Mouse (Mus musculus): ENCODE results near the gene Cxcl12. TPM values are rescaled to one million over a fixed set of nuclear protein-coding genes. Genes with fewer than 3 reads are reported as not detected.
A peak's percentile ranks its signal among the peaks of the same experiment; 100 is the strongest.

Cxcl12 gene
- polyA plus RNA-seq, 1 experiment: not detected

DNA sequence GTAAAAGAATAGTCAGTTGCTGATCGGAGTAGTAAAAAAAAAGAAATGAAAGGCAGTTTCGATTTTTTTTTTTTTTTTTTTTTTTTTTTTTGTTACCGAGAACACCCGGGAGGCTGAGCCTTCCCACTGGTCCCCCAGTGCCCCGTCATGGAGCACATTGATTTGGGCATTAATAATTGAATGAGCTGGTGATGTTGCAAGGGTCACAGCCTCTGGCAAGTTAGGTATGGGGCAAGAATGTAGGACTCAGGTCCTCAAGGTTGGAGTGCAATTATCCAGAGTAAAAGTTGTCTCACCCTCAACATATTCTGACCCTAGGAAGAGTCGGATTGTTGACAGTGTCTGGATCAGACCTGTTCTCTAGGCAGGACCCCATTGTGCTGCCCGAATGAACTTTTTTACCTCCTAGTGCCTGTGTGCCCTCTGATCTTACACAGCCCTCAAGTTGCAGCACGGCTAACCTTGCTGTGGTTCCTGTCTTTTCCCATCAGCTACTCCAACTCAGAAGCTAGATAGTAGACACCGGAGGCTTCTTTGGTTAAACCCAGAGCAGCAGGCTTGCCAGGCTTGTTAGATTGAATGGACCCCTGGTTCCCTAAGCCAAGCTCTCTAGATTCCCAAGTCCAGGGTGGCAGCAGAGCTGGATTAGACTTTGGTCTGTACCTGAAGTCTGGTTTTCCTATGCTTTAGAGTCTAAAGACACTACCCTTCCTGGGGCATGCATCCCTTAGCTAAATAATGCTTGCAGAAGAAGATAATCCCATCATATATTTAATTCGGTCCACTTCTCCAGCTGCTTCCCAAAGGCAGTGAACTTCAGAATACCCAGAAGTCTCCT lies 1.8 kb downstream of the Cxcl12 start:
- H3K4me1 ChIP-seq (ENCODE audit: control insufficient read depth, insufficient read depth, low read length): peaks cover 21% of the 10 kb centered on the region
- H3K27ac ChIP-seq (ENCODE audit: insufficient read depth, low read depth, low read length): no peak overlapping the region
- 51% methylated on average over 10 of the region's 10 CpGs for WGBS
- peak overlapping the region; percentile 20 for H3K4me3 ChIP-seq (ENCODE audit: insufficient read depth, low read depth, low read length)
- TF ChIP-seq POLR2A (IDR thresholded peaks at IDR 0.05; ENCODE audit: insufficient read depth, low read depth, low read length) (no peak), CTCF (IDR thresholded peaks at IDR 0.05; ENCODE audit: insufficient read depth, low read depth, low read length) (no peak)

DNA sequence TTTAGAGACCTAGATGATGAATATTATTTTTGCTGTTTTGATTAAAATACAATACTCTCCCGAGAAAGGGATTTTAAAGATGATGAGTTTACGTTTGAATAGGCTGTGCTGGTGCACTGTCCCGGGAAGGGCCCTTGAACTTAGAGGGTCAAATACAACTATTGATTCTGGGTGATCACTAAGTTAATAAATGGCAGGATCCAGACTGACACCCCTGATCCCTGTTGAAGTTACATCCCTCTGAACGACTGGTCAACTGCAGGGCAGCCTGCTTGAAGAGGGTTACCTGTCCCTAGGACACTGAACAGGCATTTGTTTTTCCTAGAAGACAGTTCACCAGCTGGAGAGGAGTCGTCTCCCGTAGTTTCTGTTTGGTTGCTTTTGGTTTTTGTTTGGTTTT lies 4.0 kb downstream of the Cxcl12 start:
- TF ChIP-seq POLR2A (IDR thresholded peaks at IDR 0.05; ENCODE audit: insufficient read depth, low read depth, low read length) (no peak), CTCF (IDR thresholded peaks at IDR 0.05; ENCODE audit: insufficient read depth, low read depth, low read length) (no peak)
- 94% methylated on average over 6 of the region's 6 CpGs for WGBS
- H3K27ac ChIP-seq (ENCODE audit: insufficient read depth, low read depth, low read length): no peak overlapping the region
- peaks cover 22% of the 10 kb centered on the region for H3K4me1 ChIP-seq (ENCODE audit: control insufficient read depth, insufficient read depth, low read length)
- H3K4me3 ChIP-seq (ENCODE audit: insufficient read depth, low read depth, low read length): no peak overlapping the region

DNA sequence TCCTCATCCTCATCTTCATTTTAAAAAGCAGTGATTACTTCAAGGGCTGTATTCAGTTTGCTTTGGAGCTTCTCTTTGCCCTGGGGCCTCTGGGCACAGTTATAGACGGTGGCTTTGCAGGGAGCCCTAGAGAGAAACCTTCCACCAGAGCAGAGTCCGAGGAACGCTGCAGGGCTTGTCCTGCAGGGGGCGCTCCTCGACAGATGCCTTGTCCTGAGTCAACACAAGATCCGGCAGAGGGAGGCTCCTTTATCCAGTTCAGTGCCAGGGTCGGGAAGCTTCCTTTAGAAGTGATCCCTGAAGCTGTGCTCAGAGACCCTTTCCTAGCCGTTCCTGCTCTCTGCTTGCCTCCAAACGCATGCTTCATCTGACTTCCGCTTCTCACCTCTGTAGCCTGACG lies 5.5 kb downstream of the Cxcl12 start:
- 15% methylated on average over 11 of the region's 11 CpGs for WGBS
- H3K27ac ChIP-seq (ENCODE audit: insufficient read depth, low read depth, low read length): no peak overlapping the region
- peak; percentile 76 for TF ChIP-seq CTCF (IDR thresholded peaks at IDR 0.05; ENCODE audit: insufficient read depth, low read depth, low read length)
- TF ChIP-seq POLR2A (IDR thresholded peaks at IDR 0.05; ENCODE audit: insufficient read depth, low read depth, low read length): no peak
- H3K4me3 ChIP-seq (ENCODE audit: insufficient read depth, low read depth, low read length): no peak overlapping the region
- peaks cover 13% of the 10 kb centered on the region for H3K4me1 ChIP-seq (ENCODE audit: control insufficient read depth, insufficient read depth, low read length)

DNA sequence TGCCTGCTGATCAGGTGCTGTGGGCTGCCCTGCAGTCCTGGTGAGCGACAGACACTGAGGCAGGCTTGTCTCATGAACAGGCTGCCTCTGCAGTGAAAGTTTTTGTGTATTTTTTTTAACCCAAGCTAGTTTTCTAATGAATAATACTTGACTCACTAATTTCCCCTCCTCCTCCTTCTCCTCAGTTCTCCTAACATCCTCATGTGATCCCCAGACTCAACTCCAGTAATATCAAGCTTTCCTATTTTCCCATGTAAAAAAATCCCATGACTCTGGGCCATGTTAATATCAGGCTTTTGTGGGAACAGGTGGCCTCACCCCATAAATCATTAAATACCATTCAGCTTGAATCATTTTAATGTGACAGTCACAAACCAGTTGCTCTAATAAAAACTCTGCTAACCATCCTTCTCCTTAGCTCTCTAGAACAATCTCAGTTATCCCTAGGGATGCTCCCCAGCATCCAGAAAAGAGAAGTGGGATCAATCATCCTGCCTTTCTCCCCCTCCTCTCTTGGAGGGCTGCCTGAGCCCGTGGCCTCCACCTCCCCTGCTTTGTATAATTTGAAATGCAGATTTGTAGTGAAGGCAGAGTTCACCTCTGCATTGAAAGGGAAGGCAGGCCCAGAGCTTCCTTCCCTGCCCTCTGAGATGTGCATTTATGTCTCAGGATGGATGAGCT lies 6.9 kb downstream of the Cxcl12 start:
- Histone ChIP-seq H3K27ac (ENCODE audit: insufficient read depth, low read depth, low read length) (no peak overlapping the region), H3K4me3 (ENCODE audit: insufficient read depth, low read depth, low read length) (no peak overlapping the region), H3K4me1 (ENCODE audit: control insufficient read depth, insufficient read depth, low read length) (peaks cover 6% of the 10 kb centered on the region; the same call in 1 of the 2 replicates)
- WGBS: 81% methylated on average over 2 of the region's 2 CpGs
- TF ChIP-seq POLR2A (IDR thresholded peaks at IDR 0.05; ENCODE audit: insufficient read depth, low read depth, low read length) (no peak), CTCF (IDR thresholded peaks at IDR 0.05; ENCODE audit: insufficient read depth, low read depth, low read length) (no peak)

DNA sequence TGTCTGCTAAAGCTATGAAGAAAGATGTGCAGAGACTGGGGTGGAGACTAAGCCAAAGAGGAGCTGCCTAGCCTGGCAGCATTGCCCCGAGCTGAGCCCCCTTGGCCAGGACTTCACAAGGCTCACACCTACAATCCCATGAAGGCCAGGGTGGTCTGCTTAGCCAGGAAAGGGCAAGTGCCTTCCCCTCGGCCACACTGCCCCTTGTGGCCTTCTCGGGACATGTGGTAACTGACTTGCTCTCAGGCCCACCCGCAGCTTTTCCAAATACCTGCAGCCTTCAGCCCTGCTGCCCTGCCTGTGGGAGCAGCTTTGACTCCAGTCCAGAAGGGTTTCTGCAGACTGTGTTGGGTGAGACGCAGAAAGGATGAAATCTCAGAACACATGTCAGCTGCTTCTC lies 8.1 kb downstream of the Cxcl12 start:
- WGBS: 63% methylated on average over 5 of the region's 5 CpGs
- H3K4me1 ChIP-seq (ENCODE audit: control insufficient read depth, insufficient read depth, low read length): peaks cover 6% of the 10 kb centered on the region; the same call in 1 of the 2 replicates
- H3K27ac ChIP-seq (ENCODE audit: insufficient read depth, low read depth, low read length): no peak overlapping the region
- H3K4me3 ChIP-seq (ENCODE audit: insufficient read depth, low read depth, low read length): no peak overlapping the region
- no peak for TF ChIP-seq CTCF (IDR thresholded peaks at IDR 0.05; ENCODE audit: insufficient read depth, low read depth, low read length)
- TF ChIP-seq POLR2A (IDR thresholded peaks at IDR 0.05; ENCODE audit: insufficient read depth, low read depth, low read length): no peak

DNA sequence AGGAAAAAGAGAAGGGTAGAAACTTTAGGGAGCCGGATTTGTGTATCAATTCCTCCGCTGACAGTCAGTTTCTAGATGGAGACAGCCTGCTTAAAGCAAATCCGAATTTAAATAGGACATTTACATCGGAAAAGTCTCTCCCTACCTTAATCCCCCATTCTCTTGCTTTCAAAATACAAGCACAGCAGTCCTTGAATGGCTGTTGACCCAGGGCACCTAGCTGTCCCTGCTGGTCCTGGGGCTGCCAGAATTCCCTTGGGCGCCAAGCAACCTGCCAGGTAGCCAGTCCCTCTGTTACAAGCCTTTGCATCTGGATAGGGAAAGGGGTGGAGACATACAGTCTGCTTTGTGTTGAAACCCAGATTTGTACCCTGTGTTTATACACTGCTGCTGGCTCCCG lies 12.0 kb downstream of the Cxcl12 start:
- WGBS: 64% methylated on average over 6 of the region's 6 CpGs
- TF ChIP-seq CTCF (IDR thresholded peaks at IDR 0.05; ENCODE audit: insufficient read depth, low read depth, low read length) (no peak), POLR2A (IDR thresholded peaks at IDR 0.05; ENCODE audit: insufficient read depth, low read depth, low read length) (no peak)

DNA sequence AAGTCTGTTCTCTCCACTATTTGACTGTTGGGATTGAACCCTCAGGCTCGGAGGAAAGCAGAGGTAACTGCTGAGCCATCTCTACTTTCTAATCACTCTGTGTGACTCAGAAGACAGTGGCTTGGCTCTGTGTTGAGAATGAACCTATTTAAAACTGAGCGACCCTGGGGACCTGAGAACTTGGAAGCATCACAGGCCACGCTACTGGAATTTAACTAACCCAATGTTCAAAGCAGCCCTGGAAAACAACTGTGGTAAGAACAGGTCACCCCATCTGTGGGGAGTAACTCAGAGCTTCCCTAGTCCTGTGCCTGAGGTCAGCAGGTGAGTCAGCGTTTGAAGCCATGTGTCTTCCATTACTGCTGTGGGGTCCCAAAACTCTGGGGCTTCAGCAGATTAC lies 17.0 kb downstream of the Cxcl12 start:
- Histone ChIP-seq H3K27ac (ENCODE audit: insufficient read depth, low read depth, low read length) (no peak overlapping the region), H3K4me1 (ENCODE audit: control insufficient read depth, insufficient read depth, low read length) (no peaks in the 10 kb centered on the region), H3K4me3 (ENCODE audit: insufficient read depth, low read depth, low read length) (no peak overlapping the region)
- WGBS: 81% methylated on average over 4 of the region's 4 CpGs
- TF ChIP-seq POLR2A (IDR thresholded peaks at IDR 0.05; ENCODE audit: insufficient read depth, low read depth, low read length): no peak
- no peak for TF ChIP-seq CTCF (IDR thresholded peaks at IDR 0.05; ENCODE audit: insufficient read depth, low read depth, low read length)

More for the DNA sequence above, 12.0 kb downstream of the Cxcl12 start:
- H3K4me3 ChIP-seq (ENCODE audit: insufficient read depth, low read depth, low read length): no peak overlapping the region
- 0 out of 2 replicates have a peak, but pooled peaks cover 3% of the 10 kb centered on the region for H3K4me1 ChIP-seq (ENCODE audit: control insufficient read depth, insufficient read depth, low read length)
- no peak overlapping the region for H3K27ac ChIP-seq (ENCODE audit: insufficient read depth, low read depth, low read length)

DNA sequence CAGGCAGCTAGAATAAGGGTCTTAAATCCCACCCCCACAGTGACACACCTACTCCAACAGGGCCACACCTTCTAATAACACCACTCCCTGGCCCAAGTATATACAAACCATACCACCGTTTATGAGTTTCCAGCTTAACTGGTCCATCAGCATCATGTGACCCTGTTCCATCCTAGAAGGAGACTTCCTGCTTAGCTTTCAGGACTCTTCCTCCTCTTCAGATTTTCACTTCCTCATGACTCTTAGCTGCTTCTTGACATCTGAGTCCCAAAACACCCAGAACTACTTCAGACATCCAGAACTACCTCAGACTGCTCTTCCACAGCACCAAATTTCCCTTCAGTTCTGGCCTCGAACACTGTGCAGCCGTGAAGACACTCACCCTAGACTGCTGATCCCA lies 22.1 kb downstream of the Cxcl12 start:
- 96% methylated on average over 3 of the region's 3 CpGs for WGBS
- Histone ChIP-seq H3K4me3 (ENCODE audit: insufficient read depth, low read depth, low read length) (no peak overlapping the region), H3K27ac (ENCODE audit: insufficient read depth, low read depth, low read length) (no peak overlapping the region), H3K4me1 (ENCODE audit: control insufficient read depth, insufficient read depth, low read length) (peaks cover 2% of the 10 kb centered on the region; the same call in 1 of the 2 replicates)
- TF ChIP-seq POLR2A (IDR thresholded peaks at IDR 0.05; ENCODE audit: insufficient read depth, low read depth, low read length) (no peak), CTCF (IDR thresholded peaks at IDR 0.05; ENCODE audit: insufficient read depth, low read depth, low read length) (no peak)

DNA sequence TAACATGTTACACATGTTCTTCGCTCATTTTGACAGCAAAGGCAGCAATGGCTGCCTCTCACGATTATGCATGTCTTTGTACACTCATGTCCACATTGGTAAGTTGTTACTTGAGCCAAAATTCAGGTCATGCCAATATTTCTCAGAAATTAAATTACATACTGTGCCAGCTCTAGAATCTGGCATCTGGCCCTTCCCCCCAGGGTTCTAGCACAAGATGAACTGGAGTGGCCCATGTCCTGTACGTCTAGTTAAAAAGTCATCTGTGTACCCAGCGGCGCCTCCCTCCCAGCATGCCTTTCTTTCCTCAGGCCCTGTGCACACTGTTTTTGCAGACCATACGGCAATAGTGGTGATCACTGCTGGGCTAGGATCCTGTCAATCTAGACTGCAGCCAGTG lies 23.4 kb downstream of the Cxcl12 start:
- TF ChIP-seq POLR2A (IDR thresholded peaks at IDR 0.05; ENCODE audit: insufficient read depth, low read depth, low read length) (no peak), CTCF (IDR thresholded peaks at IDR 0.05; ENCODE audit: insufficient read depth, low read depth, low read length) (no peak)
- no peak overlapping the region for H3K4me3 ChIP-seq (ENCODE audit: insufficient read depth, low read depth, low read length)
- WGBS: 93% methylated on average over 6 of the region's 6 CpGs
- H3K4me1 ChIP-seq (ENCODE audit: control insufficient read depth, insufficient read depth, low read length): peaks cover 9% of the 10 kb centered on the region; the same call in 1 of the 2 replicates
- H3K27ac ChIP-seq (ENCODE audit: insufficient read depth, low read depth, low read length): no peak overlapping the region
